Mouse (Mus musculus) megakaryocyte-erythroid progenitor cell, adult 5-6 weeks (primary cell): Measurements from ENCODE around the gene Thsd7b. TPM values are rescaled to one million over a fixed set of nuclear protein-coding genes. Genes with fewer than 3 reads are reported as not detected.
"Not testable (repeated sequence)": the region's sequence is repeated elsewhere in the genome, so short reads cannot be mapped to it uniquely, and the experiment has no call there.

Experiments
- ATAC-seq: replicated peaks from 2 replicates; pipeline ENCODE4 v1.8.0; 2016; ENCODE audit warnings: mild to moderate bottlenecking, inconsistent platforms; ENCODE audit not compliant: severe bottlenecking, poor library complexity, low FRiP score, low TSS enrichment
- total RNA-seq, 2 experiments: library from RNA; stranded (forward) in 1 of 2; stranded (reverse) in 1 of 2; fragments of 200-1000, 215-1000 nt in 1 of 2; fragments of >200 nt in 1 of 2; fragmentation: Nextera tagmentation in 1 of 2; gene quantifications; 2 replicates each; pipeline ENCODE4 v1.2.3; 2014 to 2017

Thsd7b gene
- total RNA-seq, 2 experiments from 2014 or later, result not detected

DNA sequence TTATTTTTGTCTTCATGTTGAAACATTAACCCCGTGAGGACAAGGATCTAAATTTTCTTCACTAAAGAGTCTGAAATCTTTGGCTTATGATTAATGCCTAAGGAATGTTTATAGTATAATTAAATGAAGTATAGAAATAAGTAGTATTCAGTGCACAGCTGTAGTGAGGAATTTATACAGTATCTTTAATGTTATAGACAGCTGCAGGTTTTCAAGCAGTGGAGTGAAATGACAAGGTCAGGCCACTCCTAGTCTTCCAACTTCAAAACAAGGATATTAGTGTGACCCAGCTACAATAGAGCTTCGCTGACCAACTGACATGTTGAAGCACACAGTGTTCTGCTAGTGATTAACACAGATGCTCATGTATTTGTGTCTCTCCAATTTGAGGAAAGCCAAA, 949.8 kb downstream of the Thsd7b start:
- ATAC-seq, result no peak

DNA sequence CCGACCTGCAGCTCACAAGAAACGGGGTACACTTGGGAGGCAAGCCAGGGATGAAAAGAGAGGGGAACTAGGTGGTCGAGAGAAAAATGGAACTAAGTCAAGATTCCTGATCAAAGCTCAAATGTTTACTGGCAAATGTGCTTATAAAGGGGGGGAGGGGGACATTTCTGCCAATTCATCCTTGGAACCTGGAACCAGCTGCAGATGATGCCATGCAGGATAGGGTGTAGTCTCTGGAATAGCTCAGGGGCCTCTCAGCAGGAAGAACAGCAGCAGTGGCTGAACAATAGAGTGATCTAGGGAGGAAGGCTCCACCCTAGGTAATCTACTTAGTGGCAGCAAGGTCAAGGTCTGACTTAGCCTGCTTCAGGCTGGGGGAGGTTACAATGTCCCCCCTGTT, 972.5 kb downstream of the Thsd7b start:
- ATAC-seq, result no peak

DNA sequence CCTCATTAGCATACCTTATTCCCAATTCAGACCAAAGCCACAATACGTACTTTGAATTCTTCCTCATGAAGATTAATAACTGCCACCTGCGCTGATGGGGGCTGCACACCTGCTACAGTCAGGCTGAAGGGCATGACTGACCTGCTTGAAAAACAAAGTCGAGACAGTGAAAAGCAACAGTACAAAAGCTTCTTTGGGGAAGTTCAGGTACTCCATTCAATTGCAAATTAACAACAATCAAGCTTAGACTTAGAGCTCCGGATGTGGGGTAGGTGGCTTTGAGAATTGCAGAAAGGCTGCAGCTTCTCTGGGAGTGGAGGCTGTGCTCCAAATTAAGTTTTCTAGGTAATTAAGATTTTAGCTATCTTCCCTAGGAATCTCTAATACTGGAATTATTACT, 973.2 kb downstream of the Thsd7b start:
- ATAC-seq, result not testable (repeated sequence)

DNA sequence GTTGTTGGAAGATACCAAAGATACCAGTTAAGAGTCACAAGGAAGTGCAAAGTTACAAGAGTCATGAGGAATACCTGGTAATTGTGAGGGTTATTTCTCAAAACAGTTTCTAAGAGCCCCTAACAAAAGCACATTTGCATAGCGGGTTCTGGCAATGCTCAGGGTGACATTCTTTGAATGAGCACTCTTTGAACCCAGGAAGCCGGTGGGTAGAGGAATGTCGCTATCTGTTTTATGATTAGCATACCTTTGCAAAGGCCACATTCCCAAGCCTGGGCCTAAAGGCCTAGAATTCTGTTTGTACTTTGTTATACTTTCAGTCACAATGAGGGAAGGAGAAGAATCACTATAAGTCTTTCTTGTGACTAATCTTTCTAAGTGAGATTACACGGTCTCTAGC, 973.8 kb downstream of the Thsd7b start:
- ATAC-seq, result not testable (repeated sequence)

DNA sequence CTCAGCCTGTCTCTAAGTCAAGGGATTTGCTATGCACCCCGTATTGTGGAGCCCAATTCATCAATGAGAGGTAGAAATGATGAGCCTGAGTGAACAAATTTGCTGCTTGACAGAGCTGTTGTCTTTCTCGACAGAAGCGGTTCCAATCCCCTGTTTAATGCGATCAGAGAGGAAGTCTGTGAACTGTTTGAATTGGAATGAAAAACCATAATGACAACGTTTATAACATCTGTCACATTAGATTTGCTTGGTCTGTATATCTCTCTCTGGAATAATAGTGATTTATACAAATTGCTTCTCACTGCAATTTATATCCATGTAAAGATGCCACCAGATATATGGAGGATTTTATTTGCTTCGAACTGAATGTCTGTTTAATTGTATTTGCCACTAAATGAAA, 988.9 kb downstream of the Thsd7b start:
- no peak for ATAC-seq
